Mouse (Mus musculus) kidney, adult 11 months (tissue): ENCODE measurements around the gene Dtl.

ENCODE experiments used
- DNase-seq: peaks from one replicate; pipeline ENCODE4 v3.0.0; 2022

Gene Dtl

GRCm38 (mm10) chr1:191575458-191576247, at the start of gene Dtl, which contains the start of gene Ints7:
TSS of gene Dtl (minus strand) at chr1:191575544.
TSS of gene Ints7 (plus strand) at chr1:191575636.
- DNase-seq: peak; percentile 99

GRCm38 (mm10) chr1:191625026-191625425, 49.7 kb upstream of the Dtl start:
- DNase-seq: no peak

- no peak for DNase-seq
These were observed 49.1 kb upstream of the Dtl start for GRCm38 (mm10) chr1:191624492-191624891.

- no peak for DNase-seq
These were observed 47.5 kb upstream of the Dtl start for GRCm38 (mm10) chr1:191622801-191623200.

GRCm38 (mm10) chr1:191621096-191621495, 45.8 kb upstream of the Dtl start:
- no peak for DNase-seq

- DNase-seq: no peak
These were observed 42.9 kb upstream of the Dtl start for GRCm38 (mm10) chr1:191618067-191618766.

- no peak for DNase-seq
These were observed 42.2 kb upstream of the Dtl start for GRCm38 (mm10) chr1:191617589-191617988.

- DNase-seq: no peak
These were observed 40.9 kb upstream of the Dtl start for GRCm38 (mm10) chr1:191616245-191616644.

GRCm38 (mm10) chr1:191612877-191613276, 37.5 kb upstream of the Dtl start:
- no peak for DNase-seq

- DNase-seq: no peak
These were observed 36.3 kb upstream of the Dtl start for GRCm38 (mm10) chr1:191611686-191612085.

- no peak for DNase-seq
These were observed 35.0 kb upstream of the Dtl start for GRCm38 (mm10) chr1:191610357-191610756.

- DNase-seq: no peak
These were observed 34.2 kb upstream of the Dtl start for GRCm38 (mm10) chr1:191609578-191609977.

GRCm38 (mm10) chr1:191609051-191609450, 33.7 kb upstream of the Dtl start:
- DNase-seq: no peak

GRCm38 (mm10) chr1:191604690-191605089, 29.3 kb upstream of the Dtl start:
- no peak for DNase-seq

- no peak for DNase-seq
These were observed 23.9 kb upstream of the Dtl start for GRCm38 (mm10) chr1:191599210-191599609.

- DNase-seq: no peak
These were observed 20.7 kb upstream of the Dtl start for GRCm38 (mm10) chr1:191596076-191596475.

- DNase-seq: no peak
These were observed 16.8 kb upstream of the Dtl start for GRCm38 (mm10) chr1:191592016-191592720.

- DNase-seq: no peak
These were observed 13.4 kb upstream of the Dtl start for GRCm38 (mm10) chr1:191588749-191589148.

GRCm38 (mm10) chr1:191587062-191587461, 11.7 kb upstream of the Dtl start:
- no peak for DNase-seq

GRCm38 (mm10) chr1:191585704-191586103, 10.4 kb upstream of the Dtl start:
- no peak for DNase-seq

- DNase-seq: no peak
These were observed 9.1 kb upstream of the Dtl start for GRCm38 (mm10) chr1:191584483-191584882.

- no peak for DNase-seq
These were observed 8.5 kb upstream of the Dtl start for GRCm38 (mm10) chr1:191583836-191584235.

- no peak for DNase-seq
These were observed 6.3 kb upstream of the Dtl start for GRCm38 (mm10) chr1:191581641-191582040.

- no peak for DNase-seq
These were observed 4.2 kb upstream of the Dtl start for GRCm38 (mm10) chr1:191579524-191579923.
